Mouse (Mus musculus): ENCODE measurements at regions not wholly inside any gene's neighbourhood (a gene's known extent, or its start where the extent isn't known, plus 50 kb on each side); places are given as distances from the start of the nearest gene placed in this dataset.
"Not testable (repeated sequence)": the region's sequence is repeated elsewhere in the genome, so short reads cannot be mapped to it uniquely, and the experiment has no call there.

DNA sequence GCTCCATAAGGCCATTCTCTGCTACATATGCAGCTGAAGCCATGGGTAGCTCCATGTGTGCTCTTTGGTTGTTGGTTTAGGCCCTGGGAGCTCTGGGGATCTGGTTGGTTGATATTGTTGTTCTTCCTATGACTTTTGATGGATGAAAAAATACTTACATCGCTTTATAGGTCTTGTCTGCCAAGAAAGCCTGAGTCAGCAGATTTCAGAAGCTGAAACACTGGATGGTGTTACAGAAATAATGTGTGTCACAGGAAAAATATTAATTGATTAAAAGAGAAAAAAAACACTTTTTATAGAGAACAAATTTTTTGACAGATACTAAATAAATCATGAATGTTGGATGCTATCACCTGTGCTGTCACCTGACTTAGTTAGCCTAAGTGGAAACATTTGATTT lies 52.4 kb upstream of the Plxna2 start:
- no peak for DNase-seq (ENCODE audit: low spot score in 2 of 2)

- no peak for DNase-seq (ENCODE audit: low spot score in 2 of 2)
These were observed 54.1 kb upstream of the Plxna2 start for GRCm38 (mm10) chr1:194563946-194564345.

- DNase-seq (ENCODE audit: low spot score in 2 of 2) = no peak
These were observed 56.9 kb upstream of the Plxna2 start for GRCm38 (mm10) chr1:194561098-194561497.

DNA sequence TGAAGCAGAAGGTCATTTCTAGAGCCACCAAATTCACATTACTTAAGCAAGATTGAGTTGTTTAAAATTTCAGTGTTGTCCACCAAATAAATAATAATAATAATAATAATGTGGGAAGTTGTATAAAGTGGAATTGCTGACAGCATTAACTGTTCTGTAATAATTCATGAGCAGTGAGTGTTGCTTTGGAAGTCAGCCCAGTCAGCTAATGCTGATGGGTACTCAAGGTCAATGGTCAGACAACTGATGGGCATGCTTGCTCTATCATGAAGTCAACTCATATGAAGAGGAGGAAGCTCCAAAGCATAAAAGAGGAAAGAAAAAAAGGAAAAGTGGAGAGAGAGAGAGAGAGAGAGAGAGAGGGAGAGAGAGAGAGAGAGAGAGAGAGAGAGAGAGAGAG lies 69.4 kb upstream of the Plxna2 start:
- no peak for DNase-seq (ENCODE audit: low spot score in 2 of 2)

DNA sequence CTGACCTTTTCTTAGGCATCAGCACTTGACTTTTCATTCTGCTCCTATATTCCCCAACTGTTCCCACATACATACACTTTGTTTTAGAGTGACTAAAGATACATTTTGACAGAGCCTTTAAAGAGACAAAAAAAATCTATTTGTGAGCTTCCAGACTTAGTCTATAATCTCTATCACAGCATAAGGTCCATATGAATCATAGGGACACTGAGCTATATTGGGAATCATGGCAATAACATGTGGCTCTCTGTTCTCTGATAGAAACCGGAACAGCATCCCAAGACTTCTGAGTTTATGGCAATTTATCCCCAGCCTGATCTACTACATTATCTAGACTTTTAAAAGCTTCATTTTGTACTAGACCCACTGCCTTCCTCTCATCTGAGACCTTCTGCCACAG lies 69.8 kb upstream of the Plxna2 start:
- no peak for DNase-seq (ENCODE audit: low spot score in 2 of 2)

- DNase-seq (ENCODE audit: low spot score in 2 of 2) = no peak
These were observed 77.1 kb upstream of the Plxna2 start for GRCm38 (mm10) chr1:194540923-194541322.

GRCm38 (mm10) chr1:194527342-194528165 lies 90.5 kb upstream of the Plxna2 start:
- DNase-seq (ENCODE audit: low spot score in 2 of 2) = no peak

DNA sequence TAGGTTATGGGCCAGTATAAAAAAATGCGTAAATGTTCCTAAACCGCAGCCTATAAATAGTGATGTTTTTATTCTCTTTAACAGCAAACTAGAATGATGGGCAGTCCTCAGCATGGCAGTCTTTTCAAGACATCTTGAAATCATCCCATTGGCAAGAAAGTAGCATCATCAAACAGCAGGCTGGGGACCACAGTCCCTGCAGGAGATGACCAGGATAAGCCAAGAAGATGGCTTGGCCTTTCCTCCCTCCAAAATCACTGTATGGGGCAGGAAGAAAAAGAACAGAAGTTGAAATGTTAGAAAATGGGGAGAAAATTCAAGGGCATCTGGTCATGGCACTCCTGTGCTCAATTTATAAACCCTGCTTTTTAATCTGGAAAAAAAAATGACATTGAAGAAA lies 93.0 kb upstream of the Plxna2 start:
- no peak for DNase-seq (ENCODE audit: low spot score in 2 of 2)

DNA sequence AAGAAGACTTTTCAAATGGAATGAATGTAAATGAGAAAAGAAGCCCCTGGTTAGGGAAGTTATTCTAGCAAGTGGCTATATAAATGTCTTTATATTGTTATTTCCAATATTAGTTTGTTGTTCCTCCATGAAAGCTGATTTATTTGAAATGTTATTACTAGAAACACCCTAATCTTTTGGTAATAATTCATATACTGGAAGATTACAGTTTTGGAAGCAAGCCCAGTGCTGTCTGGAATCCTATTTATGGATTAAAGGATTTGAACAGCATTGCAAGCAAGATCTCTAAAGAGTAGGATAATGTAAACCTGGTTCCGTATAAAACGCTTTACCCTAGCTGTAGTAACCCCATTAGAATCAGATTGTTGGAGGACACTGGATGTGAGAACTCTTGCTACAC lies 96.8 kb upstream of the Plxna2 start:
- no peak for DNase-seq (ENCODE audit: low spot score in 2 of 2)

GRCm38 (mm10) chr1:194519509-194520220 lies 98.4 kb upstream of the Plxna2 start:
- no peak for DNase-seq (ENCODE audit: low spot score in 2 of 2)

DNA sequence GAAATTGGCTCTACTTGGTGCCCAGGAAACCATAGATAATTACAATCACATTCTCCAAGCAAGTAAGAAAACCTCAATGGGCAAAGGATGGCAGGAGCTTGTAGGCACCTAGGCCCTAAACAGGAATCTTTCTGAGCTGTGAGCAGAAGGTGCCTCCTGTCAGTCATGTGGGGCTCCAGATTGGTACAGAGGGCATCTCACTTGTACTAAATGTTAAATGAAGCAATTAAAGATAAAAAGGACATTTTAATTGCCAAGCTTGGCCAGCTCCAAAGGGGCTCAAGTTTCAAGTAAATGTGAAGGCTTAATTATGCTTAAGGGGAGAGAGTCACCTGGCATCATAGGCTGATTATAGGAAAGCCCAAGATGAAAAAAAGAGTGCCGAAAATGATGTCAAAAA lies 101.9 kb upstream of the Plxna2 start:
- DNase-seq (ENCODE audit: low spot score in 2 of 2) = no peak

DNA sequence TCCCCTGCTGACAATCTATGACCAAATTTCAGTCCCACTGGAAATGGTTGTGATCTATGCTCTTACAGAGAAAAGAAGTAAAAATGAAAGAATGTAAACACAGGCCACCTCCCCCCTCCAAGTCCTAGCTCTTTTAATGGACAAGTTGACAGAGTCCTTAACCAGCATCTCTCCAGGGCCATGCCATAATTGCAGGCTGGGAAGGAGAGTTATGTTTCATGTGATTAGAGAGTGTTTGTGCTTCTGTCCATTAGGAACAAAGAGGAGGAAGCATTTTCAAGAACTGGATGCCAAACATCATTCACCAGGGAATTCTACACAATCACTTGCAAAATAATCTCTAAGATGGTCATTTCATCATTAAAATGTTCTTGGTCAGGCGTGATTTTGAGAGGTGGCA lies 109.7 kb upstream of the Plxna2 start:
- no peak for DNase-seq (ENCODE audit: low spot score in 2 of 2)

GRCm38 (mm10) chr1:194505826-194506225 lies 112.2 kb upstream of the Plxna2 start:
- DNase-seq (ENCODE audit: low spot score in 2 of 2) = no peak

DNA sequence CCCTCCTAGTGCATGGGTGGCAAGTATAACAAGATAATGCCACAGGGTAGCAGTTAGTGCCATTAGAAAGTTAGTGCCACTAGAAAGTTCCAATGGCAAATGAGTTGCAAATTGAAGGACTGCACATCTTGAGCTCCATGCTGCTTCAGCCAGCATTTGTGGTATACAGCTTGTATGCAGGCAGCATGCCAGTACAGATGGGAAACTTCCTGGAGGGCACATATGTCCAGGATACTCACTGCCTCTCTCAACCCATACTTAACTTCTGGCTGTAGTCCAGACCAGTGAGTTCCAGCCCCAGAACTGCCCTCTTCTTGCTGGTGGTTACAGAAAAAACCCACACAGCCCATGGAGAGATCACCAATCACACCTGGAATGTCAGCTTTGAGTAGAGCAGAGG lies 113.8 kb upstream of the Plxna2 start:
- no peak for DNase-seq (ENCODE audit: low spot score in 2 of 2)

- DNase-seq (ENCODE audit: low spot score in 2 of 2) = no peak
These were observed 114.5 kb upstream of the Plxna2 start for GRCm38 (mm10) chr1:194503517-194503916.

DNA sequence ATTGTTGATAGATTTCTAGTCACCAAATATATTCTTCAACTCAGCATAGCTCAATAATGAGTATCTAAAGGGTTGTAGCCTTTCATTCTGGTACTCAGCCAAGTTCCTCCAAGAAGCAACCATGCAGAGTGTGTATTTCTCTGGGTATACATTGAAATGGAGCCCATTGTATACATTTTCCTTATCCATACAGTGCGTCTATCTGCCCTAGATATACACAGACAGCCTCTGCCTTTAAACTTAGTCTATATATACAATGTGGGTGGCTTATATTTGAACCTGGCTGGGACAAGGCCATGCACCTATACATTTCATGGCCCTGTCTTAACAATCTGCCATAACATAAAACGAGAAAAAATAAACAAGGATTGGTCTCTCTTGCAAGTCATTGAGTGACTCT lies 121.6 kb upstream of the Plxna2 start:
- DNase-seq (ENCODE audit: low spot score in 2 of 2) = no peak

DNA sequence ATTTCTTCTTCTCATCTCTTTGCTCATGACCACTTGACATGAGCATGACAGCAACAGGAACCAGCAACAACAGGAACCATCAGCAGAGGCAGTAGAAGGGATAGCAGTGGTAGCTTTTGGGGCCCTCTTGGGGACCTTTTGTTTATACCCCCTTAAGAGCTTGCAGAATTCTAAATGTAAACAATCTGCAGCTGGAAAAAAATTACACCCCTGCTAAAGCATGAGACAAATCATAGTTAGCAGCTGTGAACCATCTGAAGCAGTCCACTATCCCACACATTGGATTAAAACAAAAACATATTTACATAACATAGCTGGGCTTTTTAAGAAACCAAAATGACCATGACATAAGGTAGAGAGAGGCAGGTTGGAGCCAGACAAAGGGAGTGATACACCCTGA lies 126.9 kb upstream of the Plxna2 start:
- DNase-seq (ENCODE audit: low spot score in 2 of 2) = no peak

DNA sequence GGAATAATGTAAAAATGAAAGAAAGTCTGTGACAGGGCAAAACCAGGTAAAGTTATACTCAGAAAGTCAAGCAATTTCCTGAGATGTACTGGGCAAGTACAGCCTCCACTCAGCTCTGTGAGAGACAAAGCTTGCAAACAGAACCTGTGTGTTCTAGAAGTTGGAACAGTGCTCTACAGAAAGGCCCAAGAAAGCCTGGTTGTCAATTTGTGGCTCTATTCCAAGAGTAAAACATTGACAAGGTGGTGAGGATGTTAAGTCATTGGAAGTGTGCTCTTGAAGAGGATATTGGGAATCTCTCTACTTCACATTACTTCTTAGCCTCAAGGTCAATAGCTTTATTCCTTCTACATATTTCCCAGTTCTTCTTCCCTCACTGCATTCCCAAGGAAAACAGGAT lies 129.9 kb upstream of the Plxna2 start:
- no peak for DNase-seq (ENCODE audit: low spot score in 2 of 2)

- DNase-seq (ENCODE audit: low spot score in 2 of 2) = no peak
These were observed 135.3 kb upstream of the Plxna2 start for GRCm38 (mm10) chr1:194482717-194483059.

DNA sequence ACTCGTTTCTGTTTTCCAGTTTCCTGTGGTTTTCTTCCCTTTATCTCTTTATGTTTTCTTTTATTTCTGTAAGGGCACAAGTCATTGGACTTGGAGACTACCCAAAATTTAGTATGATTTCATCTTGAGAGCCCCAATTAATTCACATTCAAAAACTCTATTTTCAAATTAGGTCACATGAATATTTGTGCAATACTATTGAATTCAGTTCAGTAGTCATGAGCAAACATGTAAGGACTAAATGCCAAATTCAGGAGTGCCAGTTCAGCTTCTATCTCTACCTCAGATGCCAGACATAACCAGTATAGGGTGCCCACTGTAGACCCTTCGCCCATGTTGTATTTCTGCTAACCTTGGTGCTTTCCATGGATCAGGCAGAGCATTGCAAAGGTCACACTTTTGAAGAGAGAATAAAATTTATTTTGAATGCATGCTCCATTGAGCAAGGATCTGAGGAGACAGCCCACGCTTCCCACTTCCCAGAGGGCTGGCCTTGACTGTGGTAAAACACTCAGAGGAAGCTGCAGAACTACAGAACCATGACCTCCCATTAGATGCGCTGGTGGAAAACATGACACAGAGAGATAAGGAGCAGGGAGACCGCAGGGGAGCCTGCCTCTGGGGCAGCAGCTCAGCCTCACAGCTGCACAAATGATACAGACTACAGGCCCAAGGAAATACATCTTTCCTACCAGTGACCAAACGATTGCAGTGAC lies 135.9 kb upstream of the Plxna2 start:
- DNase-seq (ENCODE audit: low spot score in 2 of 2) = no peak

DNA sequence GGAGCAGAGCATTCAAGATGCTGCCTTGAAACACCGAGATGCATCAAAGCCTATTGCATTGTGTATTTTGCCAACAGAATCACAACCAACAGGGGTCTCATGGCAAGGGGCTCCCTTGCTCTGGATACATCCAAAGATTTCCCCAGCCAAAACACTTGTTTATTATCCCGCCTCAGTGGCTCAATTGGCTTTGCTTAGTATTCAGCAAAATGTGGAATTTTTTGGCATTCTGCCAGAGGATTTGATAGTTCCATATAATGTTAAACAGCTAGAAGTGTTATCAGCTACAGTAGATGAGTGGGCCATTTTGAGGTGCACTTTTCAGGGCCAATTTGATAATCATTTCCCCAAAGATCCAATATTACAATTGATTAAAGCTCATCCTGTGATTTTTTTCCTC lies 146.7 kb upstream of the Plxna2 start:
- DNase-seq (ENCODE audit: low spot score in 2 of 2) = not testable (repeated sequence)

DNA sequence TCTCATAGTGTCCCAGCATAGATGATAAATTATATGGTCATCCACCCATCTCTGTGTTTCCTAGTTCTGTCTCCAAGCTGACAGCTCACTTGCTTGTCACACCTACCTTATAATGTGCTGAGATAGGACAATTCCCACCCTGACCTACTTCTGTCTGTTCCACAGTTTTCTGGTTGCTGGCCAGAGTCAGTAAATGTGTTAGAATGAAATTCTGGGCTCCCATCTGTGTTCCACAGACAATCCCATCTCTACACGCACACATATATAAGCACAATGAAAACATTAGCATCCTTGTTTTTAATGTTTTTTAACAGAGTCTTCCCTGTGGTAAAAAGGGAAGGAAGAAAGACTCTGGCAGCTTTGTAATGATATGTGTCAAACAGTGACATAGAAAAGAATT lies 165.5 kb upstream of the Plxna2 start:
- DNase-seq (ENCODE audit: low spot score in 2 of 2) = no peak

DNA sequence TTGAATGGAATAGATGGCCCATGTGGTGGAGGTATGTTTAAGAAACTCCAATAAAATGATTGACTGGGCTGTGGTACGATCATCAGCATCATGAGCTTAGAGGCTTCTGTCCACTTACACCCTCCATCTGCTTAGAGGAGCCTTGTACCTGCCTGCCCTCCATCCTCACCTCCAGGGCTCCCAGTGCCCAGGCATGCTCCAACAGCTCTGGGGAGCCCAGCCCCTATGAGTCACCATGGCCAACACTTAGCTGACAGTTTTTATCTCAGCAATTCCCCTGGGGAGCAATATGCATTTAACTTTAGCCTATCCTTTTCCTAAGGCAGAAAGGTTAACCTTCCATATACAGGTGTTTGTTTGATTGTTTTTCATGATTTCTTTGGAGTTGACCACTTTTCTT lies 174.3 kb upstream of the Plxna2 start:
- no peak for DNase-seq (ENCODE audit: low spot score in 2 of 2)
